Mouse (Mus musculus): ENCODE measurements at regions not wholly inside any gene's neighbourhood (a gene's known extent, or its start where the extent isn't known, plus 50 kb on each side); places are given as distances from the start of the nearest gene placed in this dataset.
A peak's percentile ranks its signal among the peaks of the same experiment; 100 is the strongest.

DNA sequence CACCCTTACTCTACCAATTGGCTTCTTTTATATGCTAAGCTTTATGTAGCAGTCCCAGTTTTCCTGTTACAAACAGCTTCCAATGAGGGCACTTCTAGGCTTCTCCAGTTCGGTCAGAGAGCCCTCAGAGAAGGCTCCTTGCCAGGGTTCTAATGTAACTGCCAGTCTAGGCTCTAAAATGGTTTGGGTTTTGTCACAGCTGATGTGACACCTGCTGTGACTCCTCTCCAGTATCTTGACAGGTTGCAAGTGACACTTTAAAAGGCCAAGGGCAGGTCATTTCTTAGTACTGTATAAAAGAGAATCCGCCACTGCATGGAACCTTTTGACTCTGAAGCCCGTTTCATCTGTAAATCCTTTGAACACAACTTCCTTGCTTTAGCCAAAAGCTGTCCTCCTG is 54.0 kb upstream of the Nedd9 start:
- DNase-seq (ENCODE audit: extremely low spot score, low spot score), result no peak

GRCm38 (mm10) chr13:41546063-41546462 is 58.9 kb upstream of the Nedd9 start:
- DNase-seq (ENCODE audit: extremely low spot score, low spot score), result no peak

GRCm38 (mm10) chr13:41546531-41546930 is 59.2 kb upstream of the Tmem170b start:
- DNase-seq (ENCODE audit: extremely low spot score, low spot score), result no peak

GRCm38 (mm10) chr13:41549283-41549682 is 56.4 kb upstream of the Tmem170b start:
- DNase-seq (ENCODE audit: extremely low spot score, low spot score), result no peak

DNA sequence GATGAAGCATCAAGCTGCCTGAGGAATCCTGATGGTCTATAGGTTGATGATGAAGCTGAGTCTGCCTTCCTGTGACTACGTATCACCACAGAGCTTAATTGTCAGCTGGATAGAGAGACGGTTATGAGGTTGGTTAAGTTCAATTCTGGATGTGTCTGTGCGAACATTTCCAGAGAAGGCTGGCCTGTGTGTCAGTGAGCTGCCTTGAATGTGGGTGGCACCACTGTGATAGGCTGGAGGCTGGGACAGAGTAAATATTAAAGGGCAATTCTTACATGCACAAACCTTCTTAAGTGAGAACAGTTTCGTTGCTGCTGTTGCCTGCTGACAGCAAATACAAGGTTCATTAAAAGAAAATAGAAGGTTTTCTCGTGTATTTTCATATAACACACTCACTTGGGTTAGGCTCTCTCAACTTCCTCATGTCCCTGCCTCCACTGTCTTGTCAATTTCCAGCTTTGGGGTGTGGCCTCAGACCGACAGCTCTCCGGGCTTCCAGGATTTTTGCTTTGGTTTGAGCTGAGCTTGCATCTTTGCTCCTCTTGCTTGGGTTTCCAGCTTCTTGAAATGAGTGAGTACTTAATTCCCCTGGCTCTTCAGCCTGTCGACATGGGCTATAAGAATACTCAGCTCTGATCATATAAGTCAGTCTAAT is 55.3 kb upstream of the Tmem170b start:
- DNase-seq (ENCODE audit: extremely low spot score, low spot score), result no peak

- no peak for DNase-seq (ENCODE audit: extremely low spot score, low spot score)
These were observed 53.9 kb upstream of the Tmem170b start for GRCm38 (mm10) chr13:41551711-41552349.

DNA sequence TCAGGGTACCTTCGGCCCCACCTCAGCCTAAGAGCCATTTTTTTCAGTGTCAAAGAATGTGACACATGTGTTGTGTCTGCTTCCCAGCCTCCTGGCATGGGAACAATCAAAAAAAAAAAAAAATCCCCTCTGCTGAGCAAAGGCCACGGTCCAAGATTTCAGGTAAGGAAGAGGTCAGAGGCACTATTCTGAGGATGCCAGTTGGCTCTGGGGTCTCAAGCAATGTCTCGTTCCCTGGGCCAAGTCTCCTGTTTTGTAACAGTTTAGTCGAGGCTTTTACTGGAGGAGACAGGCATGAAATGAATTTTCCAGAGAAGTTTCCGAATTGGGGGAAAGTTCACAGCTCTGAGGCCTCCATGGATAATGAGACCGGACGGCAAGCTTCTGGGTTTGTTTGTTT is 51.3 kb upstream of the Tmem170b start:
- DNase-seq (ENCODE audit: extremely low spot score, low spot score), result peak; percentile 9

All from neural tube, embryonic 10.5 days (tissue).